Mouse (Mus musculus) C2C12 (cell line): ENCODE measurements around the gene Csde1. TPM values are rescaled to one million over a fixed set of nuclear protein-coding genes. Genes with fewer than 3 reads are reported as not detected.

ENCODE experiments used
- H3K27me3 ChIP-seq: one replicate; pipeline ENCODE4 v1.6.1; 2011; ENCODE audit not compliant: control insufficient read depth, insufficient read depth, insufficient read length
- H3K36me3 ChIP-seq: one replicate; pipeline ENCODE4 v1.6.1; 2011; ENCODE audit not compliant: control insufficient read depth, insufficient read depth
- H3K4me3 ChIP-seq: one replicate; pipeline ENCODE4 v1.5.1; 2011; ENCODE audit warnings: mild to moderate bottlenecking, control low read depth; ENCODE audit not compliant: poor library complexity, insufficient read depth, severe bottlenecking
- H3K79me2 ChIP-seq: one replicate; pipeline ENCODE4 v1.6.1; 2011; ENCODE audit not compliant: control insufficient read depth, insufficient read depth
- H3K79me3 ChIP-seq: one replicate; pipeline ENCODE4 v1.6.1; 2011; ENCODE audit warnings: low read depth, control low read depth
- H3ac ChIP-seq: one replicate; pipeline ENCODE3; 2011; ENCODE audit warnings: low read depth; ENCODE audit not compliant: control insufficient read depth, insufficient read length
- CEBPB ChIP-seq: IDR thresholded peaks from one replicate; pipeline ENCODE4 v1.6.1; 2011; ENCODE audit warnings: low read depth, mild to moderate bottlenecking, control low read depth, moderate library complexity
- CTCF ChIP-seq: IDR thresholded peaks from one replicate; pipeline ENCODE4 v1.5.1; 2011; ENCODE audit not compliant: control insufficient read depth, insufficient read depth, insufficient read length
- FOSL1 ChIP-seq: IDR thresholded peaks from one replicate; pipeline ENCODE4 v1.8.0; 2011; ENCODE audit warnings: mild to moderate bottlenecking, low read length; ENCODE audit not compliant: poor library complexity, insufficient read depth, severe bottlenecking
- MAX ChIP-seq: IDR thresholded peaks from one replicate; pipeline ENCODE4 v1.6.1; 2011; ENCODE audit warnings: mild to moderate bottlenecking, control low read depth
- MYOD1 ChIP-seq: IDR thresholded peaks from one replicate; pipeline ENCODE4 v1.6.1; 2011; ENCODE audit warnings: low read depth; ENCODE audit not compliant: control insufficient read depth, insufficient read length
- MYOG ChIP-seq: IDR thresholded peaks from one replicate; pipeline ENCODE4 v1.6.1; 2011; ENCODE audit not compliant: control insufficient read depth, insufficient read length; ENCODE audit errors: extremely low read depth
- USF1 ChIP-seq: IDR thresholded peaks from one replicate; pipeline ENCODE4 v1.6.1; 2011; ENCODE audit warnings: low read depth, mild to moderate bottlenecking, control low read depth, moderate library complexity
- polyA plus RNA-seq: library from polyadenylated mRNA; unstranded; fragments of >200 nt; fragmentation: generic; extraction: Trizol; gene quantifications from one replicate; pipeline ENCODE4 v1.2.1, GENCODE M21; 2012; ENCODE audit warnings: missing spikeins

The Csde1 gene
- polyA plus RNA-seq, 1 experiment, result 68.4 TPM

- Histone ChIP-seq H3K79me3 (peaks cover 2% of the 10 kb centered on the region), H3K79me2 (peaks cover 17% of the 10 kb centered on the region), H3K4me3 (no peak overlapping the region), H3ac (no peak overlapping the region), H3K36me3 (no peaks in the 10 kb centered on the region), H3K27me3 (no peaks in the 10 kb centered on the region)
- TF ChIP-seq CTCF (no peak), MYOG (no peak), MYOD1 (no peak), USF1 (no peak), MAX (no peak), CEBPB (no peak), FOSL1 (no peak)
These were observed 27.3 kb upstream of the Csde1 start for GRCm38 (mm10) chr3:102992936-102993335.

- Histone ChIP-seq H3K27me3 (no peaks in the 10 kb centered on the region), H3K79me2 (peaks cover 17% of the 10 kb centered on the region), H3ac (no peak overlapping the region), H3K36me3 (peaks cover 21% of the 10 kb centered on the region), H3K4me3 (no peak overlapping the region), H3K79me3 (peaks cover 2% of the 10 kb centered on the region)
- TF ChIP-seq USF1 (no peak), FOSL1 (no peak), MYOD1 (no peak), MYOG (no peak), CEBPB (no peak), MAX (no peak), CTCF (no peak)
These were observed 25.0 kb upstream of the Csde1 start for GRCm38 (mm10) chr3:102995233-102995604.

GRCm38 (mm10) chr3:102995605-102996321 lies 24.5 kb upstream of the Csde1 start, which contains the start of gene Sike1:
Sike1 (plus strand) TSS chr3:102995708.
- Histone ChIP-seq H3K4me3 (peak within 1 kb of the TSS; percentile 31), H3K79me3 (peaks cover 2% of the 10 kb centered on the region), H3ac (peak within 1 kb of the TSS; percentile 87), H3K79me2 (peaks cover 17% of the 10 kb centered on the region), H3K36me3 (peaks cover 27% of the 10 kb centered on the region), H3K27me3 (no peaks in the 10 kb centered on the region)
- TF ChIP-seq USF1 (no peak), MAX (peak; percentile 73), MYOD1 (peak; percentile 9)

GRCm38 (mm10) chr3:102997036-102997435 lies 23.2 kb upstream of the Csde1 start:
- H3K27me3 ChIP-seq, result no peaks in the 10 kb centered on the region
- no peak overlapping the region for H3K4me3 ChIP-seq
- TF ChIP-seq USF1 (no peak), MAX (no peak), MYOG (no peak), MYOD1 (no peak), CEBPB (no peak), FOSL1 (no peak), CTCF (no peak)
- peaks cover 17% of the 10 kb centered on the region for H3K79me2 ChIP-seq
- peaks cover 2% of the 10 kb centered on the region for H3K79me3 ChIP-seq
- H3ac ChIP-seq, result no peak overlapping the region
- H3K36me3 ChIP-seq, result peaks cover 37% of the 10 kb centered on the region

- peaks cover 17% of the 10 kb centered on the region for H3K79me2 ChIP-seq
- TF ChIP-seq MYOD1 (no peak), MAX (no peak), FOSL1 (no peak), MYOG (no peak), CEBPB (no peak), USF1 (no peak), CTCF (no peak)
- H3K27me3 ChIP-seq, result no peaks in the 10 kb centered on the region
- peaks cover 43% of the 10 kb centered on the region for H3K36me3 ChIP-seq
- H3K79me3 ChIP-seq, result peaks cover 2% of the 10 kb centered on the region
- H3ac ChIP-seq, result no peak overlapping the region
- H3K4me3 ChIP-seq, result no peak overlapping the region
These were observed 22.6 kb upstream of the Csde1 start for GRCm38 (mm10) chr3:102997591-102997990.

- Histone ChIP-seq H3K27me3 (no peaks in the 10 kb centered on the region), H3K4me3 (no peak overlapping the region), H3ac (no peak overlapping the region), H3K36me3 (peaks cover 61% of the 10 kb centered on the region), H3K79me3 (peaks cover under 1% of the 10 kb centered on the region), H3K79me2 (peaks cover 10% of the 10 kb centered on the region)
- TF ChIP-seq MYOG (no peak), USF1 (no peak), CTCF (no peak), FOSL1 (no peak), MYOD1 (no peak), CEBPB (no peak), MAX (no peak)
These were observed 18.6 kb upstream of the Csde1 start for GRCm38 (mm10) chr3:103001595-103001994.
